Mouse (Mus musculus) cerebellum, adult 2 months (tissue): ENCODE data around the gene Ms4a15. TPM values are rescaled to one million over a fixed set of nuclear protein-coding genes. Genes with fewer than 3 reads are reported as not detected.

ENCODE experiments used
- DNase-seq, 2 experiments: peaks; one replicate each; pipeline ENCODE4 v3.0.0; 2021
- H3K27ac ChIP-seq: fragments of 200-500 bp; 2 replicates; pipeline ENCODE4 v1.5.1; 2012; ENCODE audit warnings: low read length, control low read depth, inconsistent platforms; ENCODE audit not compliant: insufficient read depth
- H3K27me3 ChIP-seq: fragments of 200-500 bp; 2 replicates; pipeline ENCODE4 v1.6.1; 2012; ENCODE audit warnings: inconsistent platforms, mild to moderate bottlenecking, low read length, moderate library complexity; ENCODE audit not compliant: control insufficient read depth, insufficient read depth
- H3K4me1 ChIP-seq: fragments of 200-500 bp; 2 replicates; pipeline ENCODE4 v1.6.1; 2011; ENCODE audit warnings: low read length; ENCODE audit not compliant: control insufficient read depth, insufficient read depth
- H3K4me3 ChIP-seq: fragments of 200-500 bp; replicated peaks from 2 replicates; pipeline ENCODE3; 2011; ENCODE audit warnings: mild to moderate bottlenecking, low read depth, low read length, control low read depth; ENCODE audit not compliant: insufficient read depth
- CTCF ChIP-seq: fragments of 200-500 bp; IDR thresholded peaks from 2 replicates; pipeline ENCODE4 v1.5.1; 2011; ENCODE audit warnings: low read depth, mild to moderate bottlenecking, control low read depth, low read length, moderate library complexity, borderline replicate concordance; ENCODE audit not compliant: insufficient read depth
- POLR2A ChIP-seq: fragments of 200-500 bp; IDR thresholded peaks from 2 replicates; pipeline ENCODE4 v1.6.1; 2011; ENCODE audit warnings: low read length, control low read depth, borderline replicate concordance; ENCODE audit not compliant: insufficient read depth
- WGBS: fragments of 180-500 bp; shearing (Covaris S2); methylation state at CpG from one replicate; pipeline ENCODE4 v1.1.7; 2018; 5-methylcytosine and 5-hydroxymethylcytosine counted together
- polyA plus RNA-seq: library from polyadenylated mRNA; depleted of rRNA; stranded (reverse); fragments of >200 nt; gene quantifications from 2 replicates; pipeline ENCODE4 v1.2.3, GENCODE M21; 2012

The Ms4a15 gene
- polyA plus RNA-seq, 1 experiment, result 0.05 TPM

DNA sequence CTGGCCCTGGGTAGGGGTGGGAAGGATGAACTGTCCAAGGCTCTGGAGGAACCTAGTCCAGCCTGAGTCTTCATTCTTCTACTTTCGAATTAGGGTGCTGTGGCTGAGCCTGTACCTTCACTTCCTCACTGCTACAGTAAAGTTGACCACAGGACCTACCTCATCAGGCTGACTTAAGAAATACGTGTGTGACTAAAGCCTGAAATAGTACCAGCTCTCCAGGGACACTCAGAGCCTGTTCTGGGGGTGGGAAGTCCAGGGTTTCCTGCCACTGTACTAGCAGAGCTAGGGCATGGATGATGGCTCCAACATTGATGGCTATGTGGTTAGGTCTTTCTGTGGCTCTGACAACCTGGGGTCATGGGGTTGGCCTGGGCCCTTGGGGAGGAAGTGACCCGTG, 49.1 kb downstream of the Ms4a15 start:
- Histone ChIP-seq H3K4me1 (peaks cover 17% of the 10 kb centered on the region), H3K27me3 (no peaks in the 10 kb centered on the region), H3K27ac (no peak overlapping the region), H3K4me3 (no peak overlapping the region)
- DNase-seq, result no peak
- TF ChIP-seq CTCF, result no peak
- TF ChIP-seq POLR2A, result no peak
- 84% methylated on average over 3 of the region's 3 CpGs for WGBS

DNA sequence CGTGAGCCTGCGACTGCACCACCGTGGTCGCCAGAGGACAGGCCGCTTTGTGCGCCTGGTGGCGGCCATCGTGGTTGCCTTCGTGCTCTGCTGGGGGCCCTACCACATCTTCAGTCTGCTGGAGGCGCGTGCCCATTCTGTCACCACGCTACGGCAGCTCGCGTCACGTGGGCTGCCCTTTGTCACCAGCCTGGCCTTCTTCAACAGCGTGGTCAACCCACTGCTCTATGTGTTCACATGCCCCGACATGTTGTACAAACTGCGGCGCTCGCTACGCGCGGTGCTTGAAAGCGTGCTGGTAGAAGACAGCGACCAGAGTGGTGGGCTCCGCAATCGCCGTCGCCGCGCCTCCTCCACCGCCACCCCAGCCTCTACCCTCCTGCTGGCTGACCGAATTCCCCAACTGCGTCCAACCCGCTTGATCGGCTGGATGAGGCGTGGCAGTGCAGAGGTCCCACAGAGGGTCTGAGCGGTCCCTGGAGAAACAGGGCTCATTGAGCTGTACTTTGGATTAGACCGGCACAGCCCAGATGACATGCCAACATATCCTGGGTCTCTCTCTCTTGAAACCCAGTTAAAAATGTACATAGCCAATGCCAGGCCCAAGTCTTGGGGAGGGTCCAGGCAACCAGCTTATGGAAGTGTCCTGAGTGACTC, 52.1 kb downstream of the Ms4a15 start:
- Histone ChIP-seq H3K27me3 (no peaks in the 10 kb centered on the region), H3K4me3 (peak overlapping the region; percentile 22), H3K27ac (no peak overlapping the region), H3K4me1 (0 out of 2 replicates have a peak, but pooled peaks cover 3% of the 10 kb centered on the region)
- TF ChIP-seq CTCF (no peak), POLR2A (no peak; the same call in 1 of the 2 replicates)
- no peak for DNase-seq
- 9% methylated on average over 40 of the region's 40 CpGs for WGBS

DNA sequence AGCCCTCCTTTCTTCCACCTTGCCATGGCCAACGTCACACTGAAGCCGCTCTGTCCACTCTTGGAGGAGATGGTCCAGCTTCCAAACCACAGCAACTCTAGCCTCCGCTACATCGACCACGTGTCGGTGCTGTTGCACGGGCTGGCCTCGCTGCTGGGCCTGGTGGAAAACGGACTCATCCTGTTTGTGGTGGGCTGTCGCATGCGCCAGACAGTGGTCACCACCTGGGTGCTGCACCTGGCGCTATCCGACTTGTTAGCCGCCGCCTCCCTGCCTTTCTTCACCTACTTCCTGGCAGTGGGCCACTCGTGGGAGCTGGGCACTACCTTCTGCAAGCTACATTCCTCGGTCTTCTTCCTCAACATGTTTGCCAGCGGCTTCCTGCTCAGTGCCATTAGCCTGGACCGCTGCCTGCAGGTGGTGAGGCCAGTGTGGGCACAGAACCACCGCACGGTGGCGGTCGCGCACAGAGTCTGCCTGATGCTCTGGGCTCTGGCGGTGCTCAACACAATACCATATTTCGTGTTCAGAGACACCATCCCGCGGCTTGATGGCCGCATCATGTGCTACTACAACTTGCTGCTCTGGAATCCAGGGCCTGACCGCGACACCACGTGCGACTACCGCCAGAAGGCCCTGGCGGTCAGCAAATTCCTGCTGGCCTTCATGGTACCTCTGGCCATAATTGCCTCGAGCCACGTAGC, 52.8 kb downstream of the Ms4a15 start:
- DNase-seq, result peak; percentile 86 to 87
- Histone ChIP-seq H3K27me3 (no peaks in the 10 kb centered on the region), H3K4me1 (0 out of 2 replicates have a peak, but pooled peaks cover 3% of the 10 kb centered on the region), H3K27ac (no peak overlapping the region), H3K4me3 (peak overlapping the region; percentile 22)
- 11% methylated on average over 37 of the region's 37 CpGs for WGBS
- TF ChIP-seq POLR2A (no peak; the same call in 1 of the 2 replicates), CTCF (peak; percentile 87)

DNA sequence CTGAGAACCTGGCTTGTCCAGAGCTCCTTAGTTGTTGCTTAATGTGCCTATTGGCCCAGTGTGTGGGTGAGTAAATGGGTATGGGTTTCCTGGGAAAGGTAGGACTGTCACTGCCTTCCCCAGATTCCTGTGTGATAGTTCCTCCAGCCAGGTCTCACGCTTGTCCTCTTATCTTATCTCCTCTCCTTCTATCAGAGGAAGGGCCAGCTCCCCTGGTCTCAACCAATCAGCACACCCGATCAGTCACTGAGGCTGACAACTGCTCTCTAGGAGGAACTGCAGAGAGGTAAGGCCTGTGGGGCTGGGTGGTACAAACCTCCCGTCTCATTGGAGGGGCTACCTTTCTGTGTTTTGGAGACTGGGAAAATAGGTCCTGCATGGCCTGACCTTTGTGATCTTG, 54.3 kb downstream of the Ms4a15 start:
- Histone ChIP-seq H3K27me3 (no peaks in the 10 kb centered on the region), H3K4me1 (0 out of 2 replicates have a peak, but pooled peaks cover 3% of the 10 kb centered on the region), H3K4me3 (no peak overlapping the region), H3K27ac (no peak overlapping the region)
- DNase-seq, result no peak
- TF ChIP-seq CTCF (no peak), POLR2A (no peak)
- WGBS, result 85% methylated on average over 3 of the region's 3 CpGs

DNA sequence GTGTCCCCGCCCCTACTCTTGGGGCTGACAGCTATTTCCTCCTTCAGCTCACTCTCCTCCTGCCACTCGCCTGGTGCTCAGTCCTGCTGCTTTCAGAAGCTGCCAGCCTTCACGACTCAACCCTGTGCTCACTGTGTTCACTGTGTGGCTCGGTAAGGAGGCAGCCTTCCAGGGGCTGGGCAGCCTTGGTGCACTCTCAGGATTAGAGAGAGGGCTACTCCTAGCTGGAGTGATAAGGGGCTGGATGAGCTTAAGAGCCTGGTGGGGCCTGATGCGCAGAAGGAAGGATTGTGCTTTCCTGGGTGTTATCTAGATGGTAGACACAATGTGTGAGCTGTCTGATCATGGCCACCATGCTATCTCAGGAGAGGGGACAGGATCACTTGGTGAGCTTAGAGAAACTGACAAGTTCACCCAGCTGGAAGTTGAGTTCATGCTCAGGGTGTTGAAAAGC, 55.9 kb downstream of the Ms4a15 start, which contains the start of gene Ptgdr2:
TSS of gene Ptgdr2 (plus strand) at position 51 of the 454 bp plus-strand sequence.
- Histone ChIP-seq H3K4me1 (0 out of 2 replicates have a peak, but pooled peaks cover 3% of the 10 kb centered on the region), H3K27ac (no peak within 1 kb of the TSS), H3K4me3 (no peak within 1 kb of the TSS), H3K27me3 (no peaks in the 10 kb centered on the region)
- DNase-seq, result no peak
- TF ChIP-seq POLR2A (no peak), CTCF (no peak)
- WGBS, result 51% methylated on average over 5 of the region's 5 CpGs

DNA sequence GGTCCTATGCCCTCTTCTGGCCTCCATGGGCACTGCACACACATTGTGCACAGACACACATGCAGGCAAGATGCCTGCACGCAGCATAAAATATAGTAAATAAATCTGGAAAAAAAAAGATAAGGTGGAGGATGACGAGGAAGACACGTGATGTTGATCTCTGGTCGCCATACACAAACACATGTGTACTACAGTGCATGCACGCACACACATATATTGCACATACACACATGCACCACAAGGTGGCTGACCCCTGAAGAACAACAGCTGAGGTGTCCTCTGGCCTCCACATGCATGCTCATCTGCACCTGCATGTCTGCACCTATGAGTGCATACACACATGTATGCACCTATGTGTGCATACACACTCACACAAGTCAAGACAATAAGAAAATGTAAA, 57.0 kb downstream of the Ms4a15 start:
- TF ChIP-seq CTCF (no peak), POLR2A (no peak)
- Histone ChIP-seq H3K27me3 (no peaks in the 10 kb centered on the region), H3K4me3 (no peak overlapping the region), H3K27ac (no peak overlapping the region), H3K4me1 (0 out of 2 replicates have a peak, but pooled peaks cover 3% of the 10 kb centered on the region)
- no peak for DNase-seq
- WGBS, result 84% methylated on average over 5 of the region's 5 CpGs

DNA sequence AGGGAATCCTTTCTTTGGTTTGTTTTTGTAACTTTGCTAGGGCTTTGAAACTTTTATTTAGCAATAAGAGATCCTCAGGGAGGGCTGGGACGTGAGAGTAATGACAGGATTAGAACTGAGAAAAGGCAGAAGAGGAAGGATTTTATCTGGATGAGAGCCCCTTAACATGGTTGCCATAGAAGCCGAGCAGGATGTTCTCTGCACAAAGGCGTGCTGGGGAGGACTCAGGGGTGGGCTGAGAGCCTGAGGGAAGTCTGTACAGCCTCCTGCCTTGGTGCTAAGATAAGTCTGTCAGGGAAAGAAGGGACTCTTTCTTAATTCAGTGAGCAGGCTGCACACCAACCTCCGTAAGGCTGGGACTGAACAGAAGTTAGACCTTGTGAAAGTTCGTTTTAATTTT, 58.0 kb downstream of the Ms4a15 start:
- 0 out of 2 replicates have a peak, but pooled peaks cover under 1% of the 10 kb centered on the region for H3K4me1 ChIP-seq
- 19% methylated on average over 5 of the region's 5 CpGs for WGBS
- DNase-seq, result no peak
- H3K27ac ChIP-seq, result no peak overlapping the region
- H3K4me3 ChIP-seq, result no peak overlapping the region
- no peak for TF ChIP-seq CTCF
- no peak for TF ChIP-seq POLR2A
- H3K27me3 ChIP-seq, result no peaks in the 10 kb centered on the region
